Mouse (Mus musculus) cerebral cortex, adult 2 months (tissue): ENCODE results near the gene Tmem262.

Source experiments
- WGBS: fragments of 180-500 bp; shearing (Covaris S2); methylation state at CpG from one replicate; pipeline ENCODE4 v1.1.7; 2018; 5-methylcytosine and 5-hydroxymethylcytosine counted together

The Tmem262 gene

GRCm38 (mm10) chr19:6061641-6062302 lies 18.1 kb upstream of the Tmem262 start:
- whole genome bisulfite sequencing, result under 1% methylated on average over 44 of the region's 44 CpGs

GRCm38 (mm10) chr19:6062418-6062817 lies 17.4 kb upstream of the Tmem262 start:
- 50% methylated on average over 5 of the region's 5 CpGs for WGBS

DNA sequence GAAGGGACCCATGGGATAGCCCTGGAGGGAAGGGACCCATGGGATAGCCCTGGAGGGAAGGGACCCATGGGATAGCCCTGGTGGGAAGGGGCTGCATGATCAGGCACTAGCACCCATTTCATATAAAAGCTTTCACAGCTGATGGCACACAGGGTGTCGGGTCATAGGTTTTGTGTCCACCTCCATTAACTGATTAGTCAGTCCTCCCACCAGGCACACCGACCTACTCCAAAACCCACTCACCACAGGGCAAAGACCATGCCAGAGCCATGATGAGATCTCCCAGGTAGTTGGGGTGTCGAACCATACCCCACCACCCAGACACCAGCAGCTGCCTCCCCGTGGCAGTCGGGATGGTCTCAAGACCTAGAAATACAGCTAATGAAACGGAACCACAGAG lies 16.8 kb upstream of the Tmem262 start:
- 94% methylated on average over 6 of the region's 6 CpGs for WGBS

GRCm38 (mm10) chr19:6066571-6066970 lies 13.3 kb upstream of the Tmem262 start:
- 25% methylated on average over 5 of the region's 5 CpGs for WGBS

DNA sequence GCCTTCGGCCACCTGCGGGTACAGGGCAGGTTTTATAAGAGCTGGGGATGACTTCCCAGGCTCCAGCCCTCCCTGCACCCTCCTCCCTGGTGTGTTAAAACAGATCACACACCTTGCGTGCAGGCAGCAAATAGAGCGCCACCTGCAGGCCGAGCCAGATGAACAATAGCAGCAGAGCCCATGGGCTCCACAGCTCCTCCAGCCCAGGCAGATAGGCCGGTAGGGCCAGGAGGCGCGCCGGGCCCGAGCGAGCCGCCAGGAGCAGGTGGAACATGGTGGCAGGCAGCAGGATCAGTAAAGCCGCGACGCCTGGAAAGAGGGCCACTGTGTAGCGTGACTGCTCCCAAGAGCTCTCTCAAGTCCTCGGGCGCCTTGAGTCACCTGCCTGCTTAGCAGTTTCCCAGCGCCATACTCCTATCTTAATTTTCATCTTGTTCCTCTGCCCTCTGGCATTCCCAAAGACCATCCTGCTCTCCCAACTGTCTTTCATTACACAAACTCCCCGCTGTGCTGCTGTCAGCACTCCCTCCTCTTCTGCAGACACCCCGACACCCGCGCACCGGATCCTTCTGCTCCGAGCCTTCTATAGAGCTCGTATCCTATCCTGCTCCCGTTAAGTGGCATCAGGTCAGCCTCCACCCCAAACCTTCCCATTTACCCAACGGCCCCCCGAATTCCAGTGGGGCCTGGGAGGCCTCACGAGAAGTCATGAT lies 12.7 kb upstream of the Tmem262 start:
- WGBS, result under 1% methylated on average over 30 of the region's 30 CpGs

DNA sequence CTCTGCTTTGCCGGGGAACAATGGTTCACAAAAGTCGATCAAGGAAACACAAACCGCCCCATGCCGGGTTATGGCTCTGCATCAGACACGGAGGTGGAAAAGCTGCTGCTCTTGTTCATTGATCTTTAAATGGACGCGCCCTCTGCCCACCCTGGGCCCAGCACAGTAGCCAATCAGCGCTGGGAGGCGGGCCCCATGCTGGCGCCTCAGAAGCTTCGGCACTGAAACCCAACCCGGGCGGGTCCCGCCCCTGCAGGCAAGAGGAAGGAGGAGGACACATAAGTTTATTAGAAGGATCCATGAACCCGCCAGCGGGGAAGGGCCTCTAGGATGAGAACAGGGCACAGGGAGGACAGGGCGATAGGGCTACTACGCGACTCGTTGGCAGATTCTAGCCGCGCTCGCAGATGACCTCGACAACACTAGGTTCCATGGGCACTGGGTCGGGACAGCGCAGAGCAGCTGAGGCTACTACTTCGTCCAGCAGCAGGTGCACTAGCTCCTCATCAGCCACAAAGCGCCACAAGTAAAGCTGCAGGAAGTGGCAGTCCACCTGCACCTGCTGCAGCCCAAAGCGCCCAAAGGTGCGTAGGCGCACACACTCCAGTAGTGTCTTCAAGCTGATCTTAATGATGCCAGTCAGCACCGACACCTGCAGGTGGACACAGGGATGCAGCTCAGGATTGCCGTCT lies 12.0 kb upstream of the Tmem262 start, which contains the start of gene Tm7sf2:
Tm7sf2 (minus strand) TSS at position 650 of the 692 bp plus-strand sequence.
- WGBS, result 10% methylated on average over 33 of the region's 33 CpGs

DNA sequence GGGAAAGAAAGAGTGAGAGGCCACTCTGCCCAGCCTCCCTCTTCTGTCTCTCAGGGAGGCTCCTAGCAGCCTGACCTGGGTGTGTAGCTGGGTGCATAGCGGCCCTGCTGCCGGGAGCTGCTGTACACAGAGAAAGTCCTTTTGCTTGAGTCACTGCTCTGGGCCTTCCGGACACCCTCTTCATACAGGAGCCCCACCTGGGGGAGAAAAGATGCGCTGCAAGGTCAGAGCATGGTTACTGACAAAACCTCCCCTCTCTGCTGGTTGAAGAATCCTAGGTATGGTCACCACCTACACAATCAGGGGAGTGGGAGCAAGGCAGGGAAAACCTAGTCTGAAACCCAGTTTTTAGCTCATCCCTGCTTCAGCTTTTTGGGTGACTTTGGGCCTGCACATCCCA lies 10.9 kb upstream of the Tmem262 start:
- WGBS, result 81% methylated on average over 4 of the region's 4 CpGs

DNA sequence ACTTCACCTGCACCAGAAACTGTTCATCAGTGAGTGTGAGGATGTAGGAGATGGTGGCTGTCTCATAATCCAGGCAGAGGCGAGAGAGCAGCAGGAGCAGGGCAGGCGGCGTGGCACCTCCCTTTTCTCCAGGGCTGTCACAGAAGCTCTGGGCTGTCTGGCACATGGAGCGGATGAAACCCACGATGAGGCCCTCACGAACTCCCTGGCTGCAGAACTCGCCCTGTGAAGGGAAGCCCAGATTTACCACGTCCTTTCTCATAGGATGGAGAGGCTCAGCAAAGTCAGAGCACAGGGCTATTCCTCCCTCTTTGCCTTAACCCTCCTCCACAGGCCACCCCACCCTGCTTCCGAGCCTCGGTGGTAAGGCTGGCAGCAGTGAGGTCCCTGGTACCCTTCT lies 10.0 kb upstream of the Tmem262 start:
- 92% methylated on average over 10 of the region's 10 CpGs for WGBS

DNA sequence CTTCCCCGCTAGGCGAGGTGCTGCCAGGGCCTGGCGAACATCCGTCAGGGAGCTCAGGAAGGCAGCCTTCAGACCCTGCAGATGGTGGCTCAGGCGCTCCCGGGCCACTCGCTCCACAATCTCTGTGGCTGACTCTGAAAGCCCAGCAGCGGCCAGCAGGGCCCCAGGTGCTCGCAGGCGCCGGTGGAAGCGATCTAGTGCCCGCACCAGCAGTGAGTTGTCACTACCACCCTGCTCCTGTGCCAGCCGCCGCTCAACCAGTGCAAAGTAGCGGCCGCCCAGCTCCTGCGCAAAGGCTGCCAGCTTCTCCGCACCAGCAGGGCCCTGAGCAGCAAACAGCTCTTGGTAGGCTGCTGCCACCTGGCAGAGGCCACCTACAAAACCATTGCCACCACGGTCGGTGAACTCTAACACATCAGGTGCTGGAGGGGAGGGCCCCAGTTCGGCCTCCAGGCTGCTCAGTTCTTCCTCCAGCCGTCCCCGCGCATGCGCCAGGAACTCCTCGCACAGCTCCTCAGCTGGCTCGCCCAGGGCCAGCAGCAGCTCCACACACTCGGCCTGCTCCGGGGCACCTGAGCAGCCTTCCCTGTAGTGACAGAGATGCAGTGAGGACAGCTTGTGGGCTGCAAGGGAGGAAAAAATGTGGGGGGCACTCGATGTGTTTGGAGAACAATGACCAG lies 9.1 kb upstream of the Tmem262 start:
- WGBS, result 92% methylated on average over 31 of the region's 31 CpGs

- 95% methylated on average over 19 of the region's 19 CpGs for WGBS
These were observed 8.6 kb upstream of the Tmem262 start for GRCm38 (mm10) chr19:6071261-6071660.

DNA sequence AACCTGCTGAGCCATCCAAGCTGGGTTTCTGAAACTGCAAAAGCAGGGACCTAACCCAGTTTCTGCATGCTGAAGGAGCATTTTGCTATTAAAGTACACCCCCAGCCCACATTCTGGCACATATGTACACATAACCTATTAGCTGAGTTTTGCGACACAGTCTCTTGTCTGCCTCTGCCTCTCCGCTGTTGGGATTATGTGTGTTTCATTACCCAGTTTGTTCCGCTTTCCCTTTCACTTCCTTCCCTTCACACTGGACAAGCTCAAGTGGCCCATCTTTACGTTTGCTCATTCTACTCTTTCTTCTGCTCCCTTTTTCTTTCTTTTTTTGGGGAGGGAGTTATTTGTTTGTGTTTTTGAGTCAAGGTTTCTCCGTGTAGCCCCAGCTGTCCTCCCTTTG lies 5.9 kb upstream of the Tmem262 start:
- 85% methylated on average over 5 of the region's 5 CpGs for WGBS

DNA sequence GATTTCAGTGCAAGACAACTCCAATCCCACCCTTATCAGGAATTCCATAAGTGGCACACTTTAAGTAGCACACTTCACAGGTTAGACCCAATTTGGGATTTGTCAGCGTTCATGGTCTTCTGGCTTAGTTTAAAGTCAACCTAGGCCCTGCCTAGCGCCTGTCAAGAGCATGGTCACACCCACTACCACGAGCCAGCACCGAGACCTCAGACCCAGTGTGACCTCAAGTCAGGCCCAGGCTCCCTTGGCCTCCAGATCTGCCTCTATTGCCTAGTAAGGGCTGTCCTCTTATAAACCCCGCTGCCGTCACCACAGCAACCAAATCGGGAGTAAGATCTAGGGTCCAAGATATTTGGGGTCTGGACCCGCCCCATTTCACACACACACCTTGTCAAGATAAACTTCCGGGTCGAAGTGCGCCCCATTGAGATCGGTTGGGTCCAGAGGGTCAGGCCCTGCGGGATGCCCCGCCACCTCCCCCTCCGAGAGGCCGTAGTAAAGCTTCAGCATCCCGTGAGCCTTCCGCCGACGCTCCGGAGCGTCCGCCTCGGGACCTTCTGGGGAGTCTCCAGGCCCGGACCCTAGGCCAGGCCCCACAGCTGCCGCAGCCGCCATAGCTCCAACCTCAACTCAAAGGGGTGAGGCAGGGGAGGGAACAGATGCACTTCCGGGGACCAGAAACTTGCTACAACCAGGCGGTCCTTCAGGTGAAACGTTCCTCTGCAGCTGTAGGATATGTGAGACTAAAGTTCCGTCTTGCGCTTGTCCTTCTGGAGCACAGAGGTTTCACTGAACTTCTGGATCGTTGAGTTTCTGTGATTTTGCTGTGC lies 3.1 kb upstream of the Tmem262 start, which contains the start of gene Vps51:
Vps51 (minus strand) TSS at position 668 of the 830 bp plus-strand sequence.
- WGBS, result under 1% methylated on average over 33 of the region's 33 CpGs

DNA sequence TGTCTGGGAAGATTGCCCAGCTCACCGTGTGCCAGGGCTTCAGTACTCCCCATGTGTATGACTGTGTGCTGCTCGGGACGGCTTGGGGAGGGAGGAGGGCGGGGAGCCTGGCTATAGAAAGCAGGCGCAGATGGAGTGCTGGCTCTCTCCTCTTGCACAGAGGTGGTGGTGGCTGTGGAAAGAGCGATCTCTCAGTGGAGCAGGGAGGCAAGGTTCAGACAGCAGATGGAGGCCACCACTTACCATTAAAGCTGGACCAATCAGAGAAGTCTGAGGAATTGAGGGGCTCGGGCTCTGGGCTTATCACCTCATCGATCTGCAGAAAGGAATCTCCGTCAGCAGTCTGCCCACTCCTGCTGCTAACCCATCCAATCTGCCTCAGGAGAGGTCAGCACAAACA lies 2.3 kb downstream of the Tmem262 start, which contains the start of gene Gm28374:
Gm28374 (minus strand) TSS at position 101 of the 400 bp plus-strand sequence.
- 67% methylated on average over 9 of the region's 9 CpGs for WGBS

DNA sequence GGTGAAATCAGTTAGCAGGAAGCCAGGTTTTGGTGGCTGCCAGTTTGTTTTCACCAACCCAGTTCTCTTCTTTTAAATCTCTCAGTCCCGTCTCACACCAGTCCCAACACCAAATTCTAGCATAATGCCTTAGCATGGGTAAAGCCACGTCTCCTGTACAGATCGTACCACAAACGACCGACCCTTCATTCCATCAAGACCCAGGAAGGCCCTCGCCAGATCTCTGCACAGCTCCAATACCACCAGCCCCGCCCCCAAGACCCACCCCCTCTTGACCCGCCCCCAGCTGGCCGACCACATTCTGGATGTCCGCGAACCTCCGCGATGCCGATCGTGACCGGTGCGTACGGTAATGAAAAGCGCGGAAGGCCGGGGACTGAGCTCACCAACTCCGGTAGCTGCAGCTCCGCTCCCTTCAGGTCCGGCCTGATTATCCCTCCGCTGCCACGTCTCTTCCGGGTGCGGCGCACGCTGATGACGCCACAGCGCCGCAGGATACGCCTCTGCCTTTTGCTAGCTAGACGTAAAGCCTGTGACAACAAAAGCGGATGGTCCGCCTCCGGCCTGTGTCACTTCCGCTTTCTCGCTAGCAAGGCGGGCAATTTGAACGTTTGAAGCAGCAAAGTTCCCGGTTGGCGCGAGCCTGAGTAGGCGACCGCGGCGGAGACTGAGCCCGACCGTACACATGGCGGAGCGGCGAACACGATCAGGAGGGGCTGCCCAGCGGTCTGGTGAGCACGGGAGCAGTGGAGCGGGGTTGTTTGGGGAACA lies 4.8 kb downstream of the Tmem262 start, which contains the start of the genes Zfpl1 and Cdca5:
Zfpl1 (minus strand) TSS at position 479 of the 771 bp plus-strand sequence.
Cdca5 (plus strand) TSS at position 506 of the 771 bp plus-strand sequence.
- under 1% methylated on average over 58 of the region's 58 CpGs for WGBS

GRCm38 (mm10) chr19:6085417-6085879 lies 5.6 kb downstream of the Tmem262 start:
- under 1% methylated on average over 17 of the region's 17 CpGs for WGBS

DNA sequence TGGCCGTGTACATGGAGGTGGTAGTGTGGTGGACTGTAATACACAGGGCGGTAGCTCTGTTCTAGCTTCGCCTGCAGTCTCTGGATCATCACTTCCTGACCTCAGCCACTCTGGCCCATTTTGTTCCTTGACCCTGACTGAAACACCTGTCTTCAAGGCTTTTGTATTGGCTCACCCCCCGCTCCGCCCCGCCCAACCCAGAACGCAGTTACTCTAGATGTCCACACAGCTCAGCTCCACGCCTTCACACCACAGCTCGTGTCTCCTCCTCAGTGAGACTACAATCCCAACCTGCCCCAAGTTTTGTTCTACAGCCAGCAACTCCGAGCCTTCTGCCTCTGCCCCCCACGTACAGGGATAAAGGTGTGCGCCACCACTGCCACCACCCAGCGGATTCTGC lies 9.0 kb downstream of the Tmem262 start:
- WGBS, result 93% methylated on average over 13 of the region's 13 CpGs

GRCm38 (mm10) chr19:6094119-6094518 lies 14.3 kb downstream of the Tmem262 start, which contains the start of gene AC131692.1:
AC131692.1 (plus strand) TSS chr19:6094419.
- 93% methylated on average over 7 of the region's 7 CpGs for WGBS

GRCm38 (mm10) chr19:6097847-6098246 lies 18.0 kb downstream of the Tmem262 start:
- WGBS, result 89% methylated on average over 3 of the region's 3 CpGs

DNA sequence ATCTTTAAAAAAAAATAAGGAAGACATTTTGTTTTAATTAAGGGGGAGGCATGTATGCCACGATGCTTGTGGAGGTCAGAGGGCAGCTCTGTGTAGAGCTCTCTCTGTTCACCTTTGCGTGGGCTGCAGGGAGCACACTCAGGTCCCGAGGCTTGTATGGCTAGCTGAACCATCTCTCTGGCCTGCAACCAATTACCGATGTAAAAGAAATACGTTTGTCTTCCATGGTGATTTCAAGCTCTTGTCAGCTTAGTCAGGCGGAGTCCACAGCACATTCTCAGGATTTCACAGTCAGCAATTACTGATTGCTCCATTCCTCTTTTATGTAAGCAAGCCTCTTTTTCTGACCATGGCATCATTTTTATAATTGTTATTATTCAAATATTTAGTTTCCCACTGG lies 21.4 kb downstream of the Tmem262 start:
- 82% methylated on average over 6 of the region's 6 CpGs for WGBS
